Mouse (Mus musculus) thymus, postnatal 0 days (tissue): ENCODE data around the gene Prex1. TPM values are rescaled to one million over a fixed set of nuclear protein-coding genes. Genes with fewer than 3 reads are reported as not detected.
"Not testable (repeated sequence)": the region's sequence is repeated elsewhere in the genome, so short reads cannot be mapped to it uniquely, and the experiment has no call there.

Source experiments
- DNase-seq: peaks from one replicate; pipeline ENCODE4 v3.0.0-alpha.2; 2015; ENCODE audit warnings: low spot score
- polyA plus RNA-seq: library from polyadenylated mRNA; unstranded; fragments of >200 nt; fragmentation: Nextera tagmentation; extraction: Ambion mirVana; gene quantifications from 2 replicates; pipeline ENCODE4 v1.2.1, GENCODE M21; 2015

The Prex1 gene
- 41.9 and 49.8 TPM in 2 replicates for polyA plus RNA-seq

DNA sequence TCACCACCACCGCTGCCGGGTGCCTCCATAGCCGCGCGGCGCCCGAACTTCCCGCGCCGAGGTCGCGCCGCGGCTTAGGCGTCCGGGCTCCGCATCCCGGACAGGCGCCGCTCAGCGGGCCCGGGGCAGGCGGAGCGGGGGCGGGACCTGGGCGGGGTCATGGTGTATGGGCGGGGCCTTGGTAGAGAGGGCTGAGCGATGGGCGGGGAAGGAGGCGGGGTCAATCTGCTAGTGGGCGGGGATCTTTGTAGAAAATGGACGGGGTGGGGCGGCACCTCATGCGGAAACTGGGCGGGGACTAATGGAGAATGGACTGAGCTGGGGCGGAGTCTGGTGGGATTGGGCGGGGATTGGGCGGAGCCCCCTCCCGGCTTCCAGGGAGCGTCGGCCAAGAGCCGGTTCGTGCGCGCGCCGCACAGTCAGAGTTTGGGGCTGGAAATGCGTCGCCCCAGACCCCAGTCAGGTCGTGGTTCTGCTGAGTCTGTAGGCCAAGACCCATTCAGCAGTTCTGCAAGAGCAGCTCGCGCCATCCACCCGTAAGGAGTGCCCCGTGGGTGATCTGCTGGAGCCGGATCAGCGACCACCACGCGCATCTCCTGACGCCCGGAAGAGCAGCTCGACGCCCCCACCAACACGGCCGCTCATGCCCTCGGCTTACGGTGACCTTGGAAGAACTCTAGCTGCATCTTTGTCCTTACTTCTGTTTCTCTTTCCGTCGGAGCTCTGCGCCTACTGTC is at the start of gene Prex1:
Gene Prex1, minus strand, starts transcription at position 143 of the 737 bp plus-strand sequence.
- DNase-seq: peak; percentile 98

DNA sequence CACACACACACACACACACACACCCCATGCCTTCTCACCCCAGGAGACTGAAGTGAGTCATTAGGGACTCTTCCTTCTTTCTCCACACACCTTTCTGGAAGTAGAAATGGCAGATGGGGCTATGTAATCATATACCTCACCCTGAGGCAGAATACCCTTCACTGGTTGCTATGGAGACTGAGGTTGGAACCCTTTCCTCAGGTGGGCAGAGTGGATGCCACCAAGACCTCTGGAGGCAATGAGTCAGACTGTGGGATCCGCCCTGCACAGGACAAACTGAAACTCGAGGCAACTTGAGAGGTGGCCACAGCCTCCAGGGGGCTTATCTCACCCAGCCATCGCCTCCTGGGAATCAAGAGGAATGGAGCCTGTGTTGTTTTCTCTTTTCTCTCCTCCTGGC is 44.3 kb upstream of the Prex1 start:
- no peak for DNase-seq

DNA sequence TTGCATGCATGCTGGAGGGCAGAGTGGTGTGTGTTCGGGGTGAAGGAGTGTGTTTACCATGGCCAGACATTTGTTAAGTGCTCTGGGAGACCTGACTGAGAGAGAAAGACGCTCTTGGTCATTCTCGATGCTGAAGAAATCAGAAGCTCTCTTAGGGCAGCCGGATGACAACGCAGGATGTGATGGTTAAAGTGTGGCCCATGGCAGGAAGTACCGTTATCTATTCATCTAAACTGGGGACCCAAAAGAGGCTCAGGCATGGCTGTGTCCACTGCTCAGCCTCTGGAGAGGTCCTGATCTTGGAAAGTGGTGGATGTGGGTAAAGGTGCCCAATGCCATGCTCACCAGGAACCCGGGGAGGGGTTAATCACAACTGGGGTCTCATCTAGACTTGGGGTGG is 41.1 kb upstream of the Prex1 start:
- DNase-seq: no peak

DNA sequence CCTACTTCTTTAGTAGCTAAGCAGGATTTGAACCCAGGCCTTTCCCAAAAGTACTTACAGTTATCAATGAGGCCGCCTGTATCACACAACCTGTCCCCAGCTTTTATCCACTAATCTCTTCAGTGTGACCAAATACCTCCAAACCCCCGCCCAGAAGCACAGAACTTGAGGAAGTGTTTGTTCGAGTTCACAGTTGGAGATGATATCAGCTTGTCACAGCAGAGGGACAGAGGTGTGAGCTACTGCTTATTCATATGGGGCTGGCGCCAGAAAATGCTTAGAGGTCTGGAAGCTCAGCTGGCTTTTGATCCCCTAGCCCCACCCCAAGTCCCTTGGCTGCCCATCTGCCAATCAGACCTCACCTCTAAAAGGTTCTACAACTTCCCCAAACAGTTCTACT is 40.6 kb upstream of the Prex1 start:
- no peak for DNase-seq

DNA sequence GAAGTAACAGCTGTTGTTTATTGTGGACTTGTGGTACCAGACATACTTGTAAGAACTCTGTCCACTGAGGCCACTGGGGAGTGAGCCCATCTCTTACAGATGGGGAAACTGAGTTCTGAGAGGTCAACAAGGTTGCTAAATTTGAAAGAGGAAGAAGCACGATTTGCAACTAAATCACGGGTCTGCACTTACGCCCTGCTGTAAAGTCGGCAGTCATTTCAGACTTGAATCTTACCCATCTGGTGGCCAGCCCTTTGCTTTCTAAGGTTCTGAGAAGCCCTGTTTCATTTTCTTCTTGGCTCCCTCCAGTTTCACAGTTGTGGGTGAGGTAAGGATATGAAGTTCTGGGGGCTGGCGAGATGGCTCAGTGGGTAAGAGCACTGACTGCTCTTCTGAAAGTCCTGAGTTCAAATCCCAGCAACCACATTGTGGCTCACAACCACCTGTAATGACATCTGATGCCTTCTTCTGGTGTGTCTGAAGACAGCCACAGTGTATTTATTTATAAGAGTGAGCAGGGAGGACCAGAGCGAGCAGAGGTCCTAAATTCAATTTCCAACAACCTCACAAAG is 37.1 kb upstream of the Prex1 start:
- DNase-seq: no peak

DNA sequence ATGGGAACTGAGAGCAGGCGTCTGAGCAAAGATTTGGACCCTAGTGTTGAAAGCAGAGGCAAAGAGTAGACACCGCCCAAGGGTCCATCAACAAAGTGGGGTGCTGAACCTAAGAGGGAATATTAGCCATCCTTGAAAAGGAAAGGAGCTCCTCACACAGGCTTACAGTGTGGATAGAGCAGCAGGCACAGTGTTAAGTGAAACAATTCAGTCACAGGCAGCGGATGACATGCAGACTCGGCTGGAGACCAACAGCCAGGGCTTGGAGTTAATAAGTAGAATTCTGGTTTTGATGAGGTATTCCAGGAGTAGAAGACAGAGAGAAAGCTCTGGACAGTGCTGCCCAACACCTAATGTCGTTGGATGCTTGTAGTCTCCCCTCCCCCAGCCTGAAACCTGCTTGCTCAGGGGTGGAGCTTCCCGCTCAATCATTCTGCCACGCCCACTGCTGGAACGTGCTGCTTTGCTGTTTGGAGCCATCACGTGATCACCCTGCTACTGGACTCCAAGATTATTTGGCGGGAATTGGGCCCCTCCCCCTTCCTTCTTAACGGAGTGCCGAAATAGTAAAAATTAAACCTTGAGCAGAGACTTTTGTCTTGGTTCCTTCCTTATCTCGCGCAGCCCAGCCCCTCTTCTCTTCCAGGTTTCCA is 32.8 kb upstream of the Prex1 start:
- not testable (repeated sequence) for DNase-seq

DNA sequence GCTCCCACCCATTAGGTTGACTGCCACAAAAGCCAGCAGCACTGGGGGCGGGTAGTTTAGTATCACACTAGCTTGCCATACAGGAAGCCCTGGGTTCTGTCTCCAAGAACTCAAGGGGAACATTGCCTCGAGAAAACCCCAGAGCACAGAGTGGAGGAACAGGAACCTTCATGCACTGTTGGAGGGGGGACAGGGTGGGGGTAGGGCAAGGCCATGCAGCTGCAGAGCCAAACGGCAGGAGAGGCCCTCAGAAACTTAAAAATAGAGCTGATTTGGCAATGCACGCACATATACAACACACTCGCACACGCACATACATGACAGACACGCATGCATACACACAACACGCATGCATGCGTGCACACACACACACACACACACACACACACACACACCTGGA is 32.2 kb upstream of the Prex1 start:
- DNase-seq: peak; percentile 87

DNA sequence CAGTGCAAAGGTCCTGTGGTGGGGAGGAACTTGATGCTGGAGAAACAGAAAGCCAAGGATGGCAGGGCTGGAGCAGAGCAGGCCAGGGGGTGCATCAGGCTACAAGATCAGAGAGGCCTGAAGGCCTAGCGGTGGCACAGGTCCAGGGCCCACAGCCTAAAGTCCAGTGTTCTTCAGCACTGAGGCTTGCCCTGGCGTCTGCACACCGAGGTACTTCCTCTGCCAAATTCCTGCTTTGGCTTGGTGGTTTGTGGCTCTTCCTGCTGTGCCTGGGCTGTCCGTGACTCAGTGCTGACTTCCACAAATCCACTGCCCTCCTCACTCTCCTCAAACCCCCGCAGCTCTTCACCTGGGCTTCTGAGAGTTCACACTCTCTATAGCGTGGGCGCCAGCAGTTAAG is 30.8 kb upstream of the Prex1 start:
- no peak for DNase-seq

DNA sequence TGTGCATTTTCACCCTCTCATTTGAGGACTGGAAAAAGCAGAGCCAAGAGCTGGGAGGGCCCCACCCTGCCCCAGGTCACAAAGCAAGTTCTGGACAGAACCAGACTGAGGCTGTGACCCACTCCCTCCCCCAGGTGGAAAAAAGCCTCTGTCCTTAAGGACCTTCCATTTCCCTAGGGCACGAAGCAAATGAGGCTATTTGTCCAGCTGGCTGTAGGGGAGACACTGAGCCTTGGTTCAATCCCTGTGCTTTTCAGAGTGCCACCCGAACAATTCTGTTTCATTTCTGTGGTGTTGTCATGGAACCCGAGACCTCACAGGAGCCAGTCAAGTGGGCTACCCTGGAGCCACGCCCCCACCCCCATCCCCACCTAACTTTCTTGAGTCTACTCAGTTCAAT is 29.9 kb upstream of the Prex1 start:
- DNase-seq: no peak

DNA sequence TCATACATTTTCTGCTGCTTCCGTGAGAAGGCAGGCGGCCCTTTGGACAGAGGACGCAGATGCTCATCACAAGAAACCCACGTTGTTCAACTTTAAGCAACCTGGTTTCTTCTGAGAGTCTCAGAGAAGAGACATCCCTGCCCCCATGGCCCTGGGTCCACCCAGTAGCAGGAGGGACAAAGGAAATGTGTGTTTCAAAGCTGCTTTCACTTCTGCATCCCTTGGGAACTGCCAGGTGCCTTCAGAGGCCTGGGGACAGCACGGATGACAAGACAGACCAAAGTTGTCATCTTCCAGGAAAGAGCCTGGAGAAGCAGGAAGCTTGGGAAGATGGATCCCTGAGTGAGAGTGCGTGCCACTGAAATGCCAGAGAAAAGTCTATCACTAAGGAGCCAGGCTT is 27.8 kb upstream of the Prex1 start:
- no peak for DNase-seq

DNA sequence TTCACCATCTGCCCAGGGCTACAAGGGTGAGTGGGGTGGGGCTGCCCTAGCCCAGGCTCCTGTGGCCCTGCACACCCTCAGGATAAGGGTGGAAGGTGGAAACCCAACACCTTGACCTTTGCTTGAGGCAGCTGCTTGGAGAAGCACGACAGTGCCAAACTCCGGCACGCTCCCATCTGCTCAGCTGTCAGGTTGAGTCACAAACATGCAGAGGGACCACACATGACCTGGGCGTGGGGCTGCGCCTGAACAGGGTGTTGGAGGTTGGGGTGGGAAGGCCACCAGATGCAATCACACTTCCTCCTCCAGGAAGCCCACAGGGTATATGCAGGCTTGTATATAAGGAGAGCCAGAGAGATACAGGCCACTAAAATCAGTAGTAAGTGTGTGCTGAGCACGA is 26.8 kb upstream of the Prex1 start:
- DNase-seq: no peak

DNA sequence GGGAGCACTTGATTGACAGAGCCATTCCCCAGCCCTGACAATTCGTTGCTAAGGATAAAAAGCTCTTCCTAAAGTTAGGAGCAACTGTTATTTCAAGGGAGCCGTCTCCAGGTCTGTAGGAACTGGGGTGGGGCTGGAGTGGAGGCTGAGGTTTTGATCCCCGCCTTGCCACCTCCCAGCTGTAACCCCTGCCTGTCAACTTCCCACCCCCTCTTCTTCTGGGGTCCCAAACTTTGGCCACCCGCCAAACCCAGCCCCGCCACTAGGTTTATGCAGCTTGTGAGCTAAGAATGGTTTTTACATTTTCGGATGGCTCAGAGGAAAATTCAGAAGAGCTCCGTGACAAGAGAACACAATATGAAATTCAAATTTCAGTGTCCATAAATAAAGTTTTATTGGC is 23.7 kb upstream of the Prex1 start:
- no peak for DNase-seq

DNA sequence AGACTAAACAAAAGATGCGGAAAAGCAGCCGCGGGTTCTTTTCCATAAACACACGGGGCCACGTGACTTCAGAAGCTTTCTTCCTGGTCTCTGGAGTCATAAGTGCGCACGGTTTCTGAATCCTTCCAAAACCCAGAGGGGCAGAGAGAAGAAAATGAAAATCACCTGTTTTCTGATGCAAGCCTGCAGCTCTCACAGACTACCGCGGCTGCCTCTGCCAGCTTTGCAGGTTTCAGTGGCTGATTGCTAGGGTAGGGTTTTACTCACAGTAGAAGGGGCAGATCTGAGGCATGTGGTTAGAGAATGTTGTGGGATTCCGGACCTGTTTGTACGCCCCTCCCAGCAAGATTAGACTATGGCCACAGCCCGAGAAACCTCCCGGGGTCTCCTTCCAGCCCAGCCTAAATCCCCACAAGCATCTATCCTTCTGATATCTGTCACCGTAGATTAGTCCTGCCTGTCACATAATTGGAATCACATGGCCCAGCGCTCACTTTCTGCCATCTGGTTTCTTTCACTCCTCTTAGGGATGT is 21.9 kb upstream of the Prex1 start:
- no peak for DNase-seq

DNA sequence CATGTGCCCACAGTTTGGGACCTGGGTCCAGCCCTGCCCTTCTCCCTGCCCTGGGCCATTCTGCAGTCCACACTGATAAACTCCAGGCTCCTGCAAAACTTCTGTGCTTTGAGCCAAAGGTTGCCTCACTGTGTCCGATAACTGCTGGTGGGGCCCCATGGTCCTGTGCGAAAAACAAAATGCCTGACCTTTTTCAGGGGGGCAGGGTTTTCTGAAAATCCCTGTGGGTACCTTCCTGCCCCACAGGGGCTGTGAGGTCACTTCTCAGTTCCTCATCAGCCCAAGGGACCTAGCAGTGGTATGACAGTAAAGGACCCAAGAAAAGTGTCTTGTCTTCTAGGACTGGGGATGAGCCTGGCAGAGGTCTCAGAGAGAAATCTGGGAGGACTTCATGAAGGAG is 19.2 kb upstream of the Prex1 start:
- no peak for DNase-seq

DNA sequence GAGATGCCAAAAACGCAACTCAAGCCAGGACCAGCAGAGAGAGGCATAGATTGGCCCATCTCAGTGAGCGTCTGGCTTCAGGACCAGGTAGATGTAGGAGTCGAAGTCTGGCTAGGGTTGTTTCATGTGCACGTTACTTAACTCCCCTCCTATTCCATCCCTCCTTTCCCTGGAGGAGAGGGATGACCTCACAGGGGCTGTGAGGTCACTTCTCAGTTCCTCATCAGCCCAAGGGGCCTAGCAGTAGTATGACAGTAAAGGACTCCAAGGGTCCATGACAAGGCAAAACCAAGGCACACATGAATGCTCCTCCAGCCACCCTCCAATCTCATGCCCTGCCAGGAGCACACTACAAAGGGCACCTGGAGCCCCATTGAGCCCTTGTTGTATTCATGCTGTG is 18.5 kb upstream of the Prex1 start:
- no peak for DNase-seq

DNA sequence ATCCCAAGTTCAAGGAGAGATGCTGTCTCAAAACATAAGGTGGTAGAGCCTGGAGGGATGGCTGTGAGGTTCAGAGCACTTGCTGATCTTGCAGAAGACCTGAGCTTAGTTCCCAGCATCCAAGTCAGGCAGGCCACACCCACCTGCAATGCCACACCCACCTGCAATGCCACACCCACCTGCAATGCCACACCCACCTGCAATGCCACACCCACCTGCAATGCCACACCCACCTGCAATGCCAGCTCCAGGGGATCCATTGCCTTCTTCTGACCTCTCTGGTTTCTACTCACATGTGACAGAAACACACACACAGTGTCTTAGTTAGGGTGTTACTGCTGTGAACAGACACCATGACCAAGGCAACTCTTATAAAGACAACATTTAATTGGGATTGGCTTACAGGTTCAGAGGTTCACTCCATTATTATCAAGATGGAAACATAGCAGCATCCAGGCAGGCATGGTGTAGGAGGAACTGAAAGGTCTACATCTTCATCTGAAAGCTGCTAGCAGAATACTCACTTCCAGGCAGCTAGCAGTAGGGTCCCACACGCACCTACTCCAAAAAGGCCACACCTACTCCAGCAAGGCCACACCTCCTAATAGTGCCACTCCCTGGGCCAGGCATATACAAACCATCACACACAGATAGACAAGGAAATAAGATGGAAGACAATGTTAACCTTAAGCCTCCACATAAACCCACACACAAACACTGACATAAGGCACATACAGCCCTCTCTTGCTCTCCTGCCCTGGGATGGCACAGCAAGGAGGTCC is 17.7 kb upstream of the Prex1 start:
- DNase-seq: not testable (repeated sequence)

DNA sequence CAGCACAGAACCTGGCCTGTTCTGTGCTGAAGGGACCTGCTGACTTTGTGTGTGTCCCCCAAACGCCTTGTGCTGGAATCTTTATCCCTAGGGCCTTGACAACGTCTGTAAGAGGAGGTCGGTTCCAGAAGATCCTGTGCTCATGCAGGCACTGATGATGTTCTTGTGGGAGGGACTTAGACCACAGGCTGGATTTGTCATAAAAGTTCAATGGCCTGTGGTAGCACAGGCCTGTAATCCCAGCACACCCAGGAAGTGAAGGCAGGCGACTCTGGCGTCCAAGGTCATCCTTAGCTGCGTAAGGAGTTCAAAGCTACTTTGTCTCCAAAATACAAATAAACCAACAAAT is 16.9 kb upstream of the Prex1 start:
- DNase-seq: no peak

DNA sequence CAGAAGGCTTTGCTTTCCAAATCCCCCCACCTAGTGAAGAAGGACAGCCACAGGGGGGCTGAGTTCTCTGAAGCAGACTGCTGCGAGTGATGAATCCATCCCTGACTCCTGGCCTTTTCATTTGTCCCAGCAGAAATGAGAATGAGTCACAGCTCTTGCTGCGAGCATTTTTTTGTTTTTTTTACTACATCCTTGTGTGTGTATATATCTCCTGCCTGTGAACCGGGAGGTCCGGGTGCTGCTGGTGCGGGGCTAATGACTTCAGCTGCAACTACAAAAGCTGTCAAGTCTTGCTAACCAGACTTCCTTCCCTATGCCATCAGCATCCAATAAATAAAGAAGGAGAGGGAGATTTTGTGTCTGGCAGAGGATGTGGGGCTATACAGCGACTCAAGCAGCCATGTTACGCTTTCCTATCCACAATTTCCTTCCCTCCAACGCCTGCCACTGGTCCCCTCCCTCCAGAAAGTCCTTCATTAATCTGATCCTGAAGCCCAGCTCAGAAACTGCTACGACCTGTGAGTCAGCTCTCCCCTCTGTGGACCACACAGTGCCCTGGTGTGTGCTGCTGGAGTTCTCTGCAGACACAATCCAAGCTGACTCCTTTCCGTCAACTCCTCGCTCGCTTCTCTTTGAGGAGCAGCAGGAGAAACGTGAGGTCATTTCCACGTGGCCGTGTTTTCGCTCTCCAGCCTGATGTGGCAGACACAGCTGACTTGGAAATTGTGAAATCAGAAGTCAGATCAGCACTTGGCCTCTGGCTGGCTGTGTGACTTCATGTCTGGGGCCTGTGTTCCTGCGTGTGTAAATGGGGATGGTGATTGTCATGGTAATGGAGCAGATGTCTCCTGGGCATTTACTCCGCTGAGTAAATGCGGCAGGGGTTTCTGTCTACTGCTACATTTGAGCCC is 16.3 kb upstream of the Prex1 start:
- DNase-seq: no peak

DNA sequence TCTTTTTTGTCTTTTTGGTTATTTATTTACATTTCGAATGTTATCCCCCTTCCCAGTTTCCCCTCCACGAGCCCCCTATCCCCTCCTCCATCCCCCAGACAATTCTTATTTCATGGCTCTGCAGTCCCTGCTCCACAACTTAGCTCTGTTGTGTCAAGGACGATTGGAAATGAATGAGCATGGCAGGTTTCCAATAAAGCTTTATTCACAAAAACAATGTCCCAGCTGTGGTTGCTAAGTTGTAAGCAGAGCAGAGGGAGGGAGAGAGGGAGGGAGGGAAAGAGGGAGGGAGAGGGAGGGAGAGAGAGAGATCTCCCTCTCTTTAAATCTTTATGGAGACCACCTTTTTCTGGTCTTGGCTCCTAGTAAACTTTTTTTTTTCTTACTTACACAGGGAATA is 15.4 kb upstream of the Prex1 start:
- DNase-seq: no peak

DNA sequence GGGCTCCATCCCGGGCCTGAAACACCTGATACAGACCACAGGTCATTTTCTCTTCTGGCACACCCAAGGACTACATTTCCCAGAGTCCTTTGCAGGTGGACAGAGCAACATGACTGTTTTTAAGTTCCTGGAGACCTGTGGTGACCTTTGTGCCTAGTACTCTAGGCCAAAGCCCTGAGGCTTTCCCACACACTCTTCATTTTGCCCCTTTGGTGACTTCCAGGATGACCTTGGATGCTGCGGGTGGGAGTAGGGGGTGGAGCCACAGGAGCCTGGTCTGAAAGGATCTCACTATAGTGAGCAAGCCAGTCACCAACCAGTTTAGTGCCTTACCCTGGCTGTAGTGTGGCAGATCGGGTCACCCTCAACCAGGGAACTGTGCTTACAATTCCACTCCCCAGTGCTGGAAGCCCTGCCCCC is 14.6 kb upstream of the Prex1 start:
- no peak for DNase-seq

DNA sequence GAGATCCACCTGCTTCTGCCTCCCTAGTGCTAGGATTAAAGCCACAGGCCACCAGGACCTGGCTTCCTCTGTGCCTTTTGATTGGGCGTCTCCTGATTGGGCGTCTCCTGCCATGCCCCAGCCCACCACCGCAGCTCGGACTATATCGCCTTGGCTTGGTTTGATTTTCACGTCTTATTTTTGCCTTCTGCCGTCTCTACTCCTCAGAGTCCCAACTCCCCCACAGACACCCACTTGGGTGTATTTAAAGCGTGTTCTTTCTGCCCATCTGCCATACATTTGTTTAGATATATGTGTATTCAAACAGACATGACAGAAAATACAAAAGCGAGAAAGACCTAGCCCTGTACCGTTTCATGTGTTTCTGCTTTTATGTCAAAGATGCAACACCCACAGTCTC is 14.2 kb upstream of the Prex1 start:
- DNase-seq: no peak
